ENCODE assay signal across 8 mouse cellular contexts in genomic region chr1:172000641-172001040, GRCm38 (mm10). TPM values are rescaled to one million over a fixed set of nuclear protein-coding genes. Genes with fewer than 3 reads are reported as not detected.
DNase-seq lines count a peak whose midpoint lies in the region; ATAC-seq and TF ChIP-seq lines count a peak whose summit lies in the region.

No protein-coding gene starts in this region.

- peak; percentile 67 for TF ChIP-seq CTCF in brain, embryonic 14.5 days (IDR thresholded peaks at IDR 0.05; ENCODE audit: borderline replicate concordance, extremely low read depth, insufficient read depth, insufficient read length)

- 0 out of 2 replicates have a peak, but pooled peaks cover under 1% of the 10 kb centered on the region for H3K4me1 ChIP-seq in liver, embryonic 12.5 days

- no peaks in the 10 kb centered on the region for H3K9me3 ChIP-seq in liver, embryonic 12.5 days (replicated peaks)

- peak; percentile 69 for DNase-seq in liver
- DNase-seq in brain, embryonic 14.5 days (ENCODE audit: low read depth) = peak; percentile 78
- peak; percentile 58 to 75 for DNase-seq in heart, postnatal 10 days
- peak; percentile 61 for DNase-seq in layer of hippocampus, adult 9-10 months (ENCODE audit: low spot score)
- DNase-seq in lung, postnatal 25 days (ENCODE audit: low spot score) = peak; percentile 67
- peak; percentile 80 for DNase-seq in right cerebral cortex, postnatal 14 days

- ATAC-seq in liver, embryonic 12.5 days = no peak
- ATAC-seq in erythroblast, adult 5-6 weeks (replicated peaks; ENCODE audit: low FRiP score, poor library complexity, severe bottlenecking) = no peak

- no peak overlapping the region for H3K9ac ChIP-seq in liver, embryonic 12.5 days

- no peak overlapping the region for H3K4me3 ChIP-seq in liver, embryonic 12.5 days

- H3K27me3 ChIP-seq in liver, embryonic 12.5 days (replicated peaks) = no peaks in the 10 kb centered on the region

- 35% methylated on average over 3 of the region's 3 CpGs for WGBS in liver, embryonic 12.5 days (ENCODE audit: insufficient replicate concordance)

- H3K4me2 ChIP-seq in liver, embryonic 12.5 days = no peak overlapping the region

- TF ChIP-seq POLR2A in brain, embryonic 14.5 days (IDR thresholded peaks at IDR 0.05; ENCODE audit: borderline replicate concordance, extremely low read depth, insufficient read depth, insufficient read length, poor library complexity, severe bottlenecking) = no peak

- intact Hi-C loops in heart, postnatal 10 days (cut with DNase I) = loop anchor here (2.0 kb wide), 1 partner anchor 184 kb away; no protein-coding TSS in a partner anchor

- peaks cover under 1% of the 10 kb centered on the region; the same call in 1 of the 2 replicates for H3K36me3 ChIP-seq in liver, embryonic 12.5 days

- H3K27ac ChIP-seq in liver, embryonic 12.5 days = no peak overlapping the region

RNA-seq across cellular contexts. Expression of gene Vangl2, which starts 27.6 kb away (rescaled TPM):
- 2.3 and 2.6 TPM in 2 replicates for polyA plus RNA-seq in liver, embryonic 12.5 days (2016; fragmentation: Nextera tagmentation; extraction: Ambion mirVana)
- 61.5 and 87.3 TPM in 2 replicates for polyA plus RNA-seq in brain, embryonic 14.5 days (2012; rRNA removed)
- 1 to 10 TPM; 7.5 to 7.6 TPM for total RNA-seq in heart, postnatal 10 days (2021)
- 1.3 TPM in 1 of 2 replicates, not detected in the other for total RNA-seq in erythroblast, adult 5-6 weeks (2015; ENCODE audit: low replicate concordance)
- 0.42 and 3.4 TPM in 2 replicates for total RNA-seq in erythroblast, adult 5-6 weeks (2017; ENCODE audit: low replicate concordance)

RNA-seq across cellular contexts. Expression of gene Nhlh1, which starts 56.7 kb away (rescaled TPM):
- polyA plus RNA-seq in liver, embryonic 12.5 days (2016; fragmentation: Nextera tagmentation; extraction: Ambion mirVana) = not detected in 2 replicates
- 14.8 and 19.3 TPM in 2 replicates for polyA plus RNA-seq in brain, embryonic 14.5 days (2012; rRNA removed)
- not detected for total RNA-seq in heart, postnatal 10 days (2021)
- not detected in 2 replicates for total RNA-seq in erythroblast, adult 5-6 weeks (2015; ENCODE audit: low replicate concordance)
- total RNA-seq in erythroblast, adult 5-6 weeks (2017; ENCODE audit: low replicate concordance) = not detected in 2 replicates
